Mouse (Mus musculus) stomach, embryonic 15.5 days (tissue): ENCODE results near the gene Proser3. TPM values are rescaled to one million over a fixed set of nuclear protein-coding genes. Genes with fewer than 3 reads are reported as not detected.

Experiments
- ATAC-seq: fragments of 200-750 bp; cut with Nextera tagmentation; 2 replicates; pipeline ENCODE4 v1.8.0; 2017; ENCODE audit warnings: low read depth, moderate number of reproducible peaks, moderate TSS enrichment; ENCODE audit not compliant: insufficient read depth, low FRiP score
- H3K27ac ChIP-seq: fragments of 300-500 bp; sonication (generic); 2 replicates; pipeline ENCODE4 v1.5.1; 2015; ENCODE audit warnings: mild to moderate bottlenecking, inconsistent platforms
- H3K27me3 ChIP-seq: fragments of 300-500 bp; sonication (generic); replicated peaks from 2 replicates; pipeline ENCODE4 v1.6.1; 2015; ENCODE audit warnings: inconsistent platforms
- H3K36me3 ChIP-seq: fragments of 300-500 bp; sonication (generic); 2 replicates; pipeline ENCODE4 v1.6.1; 2015; ENCODE audit warnings: inconsistent platforms
- H3K4me1 ChIP-seq: fragments of 300-500 bp; sonication (generic); 2 replicates; pipeline ENCODE4 v1.6.1; 2015; ENCODE audit warnings: inconsistent platforms
- H3K4me2 ChIP-seq: fragments of 300-500 bp; sonication (generic); 2 replicates; pipeline ENCODE4 v1.6.1; 2015; ENCODE audit warnings: mild to moderate bottlenecking, inconsistent platforms
- H3K4me3 ChIP-seq: fragments of 300-500 bp; sonication (generic); replicated peaks from 2 replicates; pipeline ENCODE4 v1.5.1; 2015; ENCODE audit warnings: inconsistent platforms
- H3K9ac ChIP-seq: fragments of 300-500 bp; sonication (generic); 2 replicates; pipeline ENCODE4 v1.6.1; 2015; ENCODE audit warnings: inconsistent platforms
- H3K9me3 ChIP-seq: fragments of 300-500 bp; sonication (generic); 2 replicates; pipeline ENCODE4 v1.6.1; 2016; ENCODE audit warnings: inconsistent platforms
- WGBS: fragments of 180-500 bp; shearing (Covaris S2); methylation state at CpG from one replicate; pipeline ENCODE4 v1.1.7; 2015; 5-methylcytosine and 5-hydroxymethylcytosine counted together
- polyA plus RNA-seq: library from polyadenylated mRNA; unstranded; fragments of >200 nt; fragmentation: Nextera tagmentation; extraction: Ambion mirVana; gene quantifications from 2 replicates; pipeline ENCODE4 v1.2.1, GENCODE M21; 2015

Proser3 gene
- polyA plus RNA-seq = 11.1 and 13.5 TPM in 2 replicates

DNA sequence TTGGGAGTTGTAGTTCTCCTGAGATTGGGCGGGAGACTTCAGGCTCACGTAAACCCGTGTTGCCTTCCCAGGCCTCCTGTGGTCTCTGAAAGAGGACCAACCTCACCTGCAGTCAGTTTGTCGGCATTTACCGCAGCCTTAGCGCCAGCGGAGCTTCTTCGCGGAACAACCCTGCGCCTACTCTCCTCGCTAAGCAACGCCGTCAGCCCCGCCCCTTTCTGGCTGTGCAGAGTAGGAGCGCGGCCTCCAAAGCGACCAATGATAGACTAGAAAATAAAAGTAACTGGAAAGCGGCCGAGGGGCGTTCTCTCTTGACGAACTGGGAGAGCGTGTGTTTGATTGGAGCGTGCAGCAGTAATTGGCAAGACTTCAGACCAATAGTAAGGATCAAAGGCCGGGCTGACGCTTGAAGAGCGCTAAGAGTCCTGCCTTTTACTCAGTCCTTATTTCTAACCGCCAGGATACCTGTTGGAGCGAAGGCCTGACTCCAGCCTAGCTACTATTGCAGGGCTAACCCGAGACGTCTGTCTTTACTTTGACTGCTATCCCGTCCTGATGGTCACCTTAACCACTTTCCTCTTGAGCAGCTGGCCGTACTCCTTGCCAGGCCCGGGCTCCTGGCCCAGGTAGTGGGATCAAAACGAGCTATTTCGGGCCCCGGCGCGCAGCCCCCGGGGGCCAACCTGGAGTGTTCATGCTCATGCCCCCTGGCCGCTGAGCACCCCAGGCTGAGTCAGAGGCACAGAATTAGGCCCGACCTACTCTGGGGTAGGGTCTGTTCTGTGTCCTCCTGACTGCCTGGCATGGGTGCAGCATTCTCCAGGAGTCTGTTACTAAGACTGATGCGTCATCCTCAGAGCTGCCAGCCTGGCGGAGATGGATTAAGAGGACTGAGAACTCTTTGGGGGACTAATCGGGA, at the start of gene Proser3, which contains the start of gene Hspb6:
TSS of gene Proser3 (minus strand) at position 198 of the 919 bp plus-strand sequence.
TSS of gene Hspb6 (plus strand) at position 77 of the 919 bp plus-strand sequence.
- peaks cover 23% of the 10 kb centered on the region for H3K36me3 ChIP-seq
- no peaks in the 10 kb centered on the region for H3K9me3 ChIP-seq
- peak within 1 kb of the TSS; percentile 97 for H3K4me2 ChIP-seq
- H3K4me3 ChIP-seq = peak within 1 kb of the TSS; percentile 76
- peak within 1 kb of the TSS; percentile 77 for H3K9ac ChIP-seq
- no peaks in the 10 kb centered on the region for H3K27me3 ChIP-seq
- peak within 1 kb of the TSS; percentile 99 for H3K27ac ChIP-seq
- 1% methylated on average over 44 of the region's 44 CpGs for WGBS
- peaks cover 10% of the 10 kb centered on the region for H3K4me1 ChIP-seq
- peak; percentile 96 for ATAC-seq

DNA sequence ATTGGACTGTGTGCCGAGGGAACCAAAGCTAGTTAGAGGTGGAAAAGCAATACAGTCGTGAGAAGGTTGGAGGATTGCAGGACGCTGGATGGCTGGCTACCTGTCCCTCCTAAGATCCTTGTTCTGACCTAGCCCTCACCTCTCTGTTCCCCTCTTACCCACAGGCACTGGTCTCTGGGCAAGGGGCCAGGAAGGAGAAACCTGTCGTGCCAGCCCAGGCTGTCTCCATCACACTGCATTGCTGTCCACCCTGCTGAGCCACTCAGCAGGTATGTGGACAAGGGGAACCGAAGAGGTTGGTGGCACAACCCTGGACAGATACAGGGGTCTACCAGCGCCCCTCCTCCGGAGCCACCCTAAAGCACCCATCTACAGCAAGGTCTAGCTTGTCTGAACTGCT, 48.6 kb upstream of the Proser3 start:
- ATAC-seq = no peak
- Histone ChIP-seq H3K36me3 (no peaks in the 10 kb centered on the region), H3K27ac (peak overlapping the region; percentile 83), H3K9me3 (no peaks in the 10 kb centered on the region), H3K4me1 (0 out of 2 replicates have a peak, but pooled peaks cover 16% of the 10 kb centered on the region), H3K9ac (no peak overlapping the region), H3K4me2 (peak overlapping the region; percentile 33), H3K4me3 (no peak overlapping the region), H3K27me3 (no peaks in the 10 kb centered on the region)
- 62% methylated on average over 7 of the region's 7 CpGs for WGBS

GRCm38 (mm10) chr7:30599933-30600353, 47.8 kb upstream of the Proser3 start:
- H3K27ac ChIP-seq = peak overlapping the region; percentile 83
- H3K4me3 ChIP-seq = no peak overlapping the region
- no peaks in the 10 kb centered on the region for H3K36me3 ChIP-seq
- no peak overlapping the region for H3K9ac ChIP-seq
- H3K9me3 ChIP-seq = no peaks in the 10 kb centered on the region
- 1% methylated on average over 16 of the region's 16 CpGs for WGBS
- H3K4me2 ChIP-seq = peak overlapping the region; percentile 33
- ATAC-seq = peak; percentile 91
- no peaks in the 10 kb centered on the region for H3K27me3 ChIP-seq
- H3K4me1 ChIP-seq = 0 out of 2 replicates have a peak, but pooled peaks cover 16% of the 10 kb centered on the region

DNA sequence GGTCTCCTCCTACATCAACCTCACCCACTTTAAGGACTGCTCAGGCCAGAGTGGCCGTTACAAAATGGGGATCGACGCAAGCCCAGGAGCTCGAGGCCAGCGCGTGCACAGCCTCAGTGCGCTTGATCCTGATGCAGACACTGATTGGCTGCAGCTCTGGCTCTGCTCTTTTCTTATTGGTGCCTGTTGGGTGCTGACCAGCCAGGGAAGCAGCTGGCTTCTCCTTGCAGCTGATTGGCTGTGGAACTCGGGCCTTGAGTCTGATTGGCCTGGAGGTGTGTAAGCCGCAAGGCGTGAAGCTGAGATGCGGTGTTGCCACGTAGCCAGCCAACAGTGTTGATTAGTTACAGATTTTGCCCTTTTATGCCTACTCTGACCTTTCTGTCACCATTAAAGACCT, 46.7 kb upstream of the Proser3 start, which contains the start of gene Zbtb32:
TSS of gene Zbtb32 (minus strand) at position 124 of the 400 bp plus-strand sequence.
- no peaks in the 10 kb centered on the region for H3K27me3 ChIP-seq
- peak within 1 kb of the TSS; percentile 26; the same call in 1 of the 2 replicates for H3K4me2 ChIP-seq
- no peak within 1 kb of the TSS for H3K4me3 ChIP-seq
- no peak for ATAC-seq
- H3K36me3 ChIP-seq = no peaks in the 10 kb centered on the region
- H3K27ac ChIP-seq = peak within 1 kb of the TSS; percentile 67
- no peaks in the 10 kb centered on the region for H3K9me3 ChIP-seq
- no peak within 1 kb of the TSS for H3K9ac ChIP-seq
- 0 out of 2 replicates have a peak, but pooled peaks cover 16% of the 10 kb centered on the region for H3K4me1 ChIP-seq
- 92% methylated on average over 12 of the region's 12 CpGs for WGBS

DNA sequence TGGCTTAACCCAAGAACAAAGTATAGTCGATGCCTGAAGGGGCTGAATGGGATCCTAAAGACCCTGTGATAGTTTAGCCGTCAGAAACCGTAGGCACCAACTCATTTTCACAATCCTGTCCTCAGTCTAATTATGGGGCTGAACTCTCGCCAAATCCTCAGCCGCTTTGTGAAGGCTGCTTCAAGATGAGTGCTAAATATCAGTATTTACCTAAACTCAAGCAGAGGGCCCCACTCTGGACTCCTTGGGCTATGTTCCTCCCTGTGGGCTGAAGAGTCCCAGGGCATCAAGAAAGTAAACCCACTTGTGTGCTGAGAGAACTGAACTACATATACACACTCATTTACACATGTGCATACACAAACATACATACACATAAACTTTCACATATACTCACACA, 44.7 kb upstream of the Proser3 start:
- ATAC-seq = no peak
- H3K36me3 ChIP-seq = no peaks in the 10 kb centered on the region
- 0 out of 2 replicates have a peak, but pooled peaks cover 11% of the 10 kb centered on the region for H3K4me1 ChIP-seq
- H3K4me2 ChIP-seq = no peak overlapping the region
- no peak overlapping the region for H3K27ac ChIP-seq
- no peak overlapping the region for H3K9ac ChIP-seq
- H3K9me3 ChIP-seq = no peaks in the 10 kb centered on the region
- H3K4me3 ChIP-seq = no peak overlapping the region
- H3K27me3 ChIP-seq = no peaks in the 10 kb centered on the region
- WGBS = 79% methylated on average over 5 of the region's 5 CpGs

DNA sequence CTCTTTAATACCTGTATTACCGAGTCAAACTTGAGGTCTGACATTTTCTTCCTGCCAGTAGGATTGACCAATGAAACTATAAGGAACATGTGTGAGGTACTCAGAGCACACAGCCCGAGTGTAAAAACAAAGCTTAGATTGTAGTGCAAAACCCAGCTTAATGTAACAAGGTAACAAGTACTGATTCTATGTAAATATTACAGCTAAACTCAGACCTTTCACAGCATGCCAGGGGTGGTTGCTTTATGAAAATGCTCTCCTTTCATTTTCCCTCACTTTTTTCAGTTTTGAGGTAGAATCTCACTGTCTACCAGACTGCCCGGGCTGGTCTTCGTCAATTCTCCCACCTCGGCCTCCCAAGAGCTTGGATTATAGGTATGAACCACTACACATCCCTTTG, 44.0 kb upstream of the Proser3 start:
- Histone ChIP-seq H3K36me3 (no peaks in the 10 kb centered on the region), H3K9me3 (no peaks in the 10 kb centered on the region), H3K27ac (no peak overlapping the region), H3K4me2 (no peak overlapping the region), H3K9ac (no peak overlapping the region), H3K4me1 (0 out of 2 replicates have a peak, but pooled peaks cover 11% of the 10 kb centered on the region), H3K27me3 (no peaks in the 10 kb centered on the region), H3K4me3 (no peak overlapping the region)
- ATAC-seq = no peak
- 72% methylated on average over 5 of the region's 5 CpGs for WGBS

- Histone ChIP-seq H3K4me3 (no peak overlapping the region), H3K4me1 (peaks cover 7% of the 10 kb centered on the region), H3K27me3 (no peaks in the 10 kb centered on the region), H3K27ac (no peak overlapping the region), H3K4me2 (no peak overlapping the region), H3K9me3 (no peaks in the 10 kb centered on the region), H3K36me3 (no peaks in the 10 kb centered on the region), H3K9ac (no peak overlapping the region)
- ATAC-seq = no peak
- WGBS = 76% methylated on average over 3 of the region's 4 CpGs
These were observed 42.5 kb upstream of the Proser3 start for GRCm38 (mm10) chr7:30594510-30595024.

- no peak overlapping the region for H3K9ac ChIP-seq
- ATAC-seq = no peak
- H3K4me2 ChIP-seq = no peak overlapping the region
- H3K9me3 ChIP-seq = no peaks in the 10 kb centered on the region
- no peaks in the 10 kb centered on the region for H3K27me3 ChIP-seq
- H3K4me3 ChIP-seq = no peak overlapping the region
- no peak overlapping the region for H3K27ac ChIP-seq
- H3K4me1 ChIP-seq = peaks cover 6% of the 10 kb centered on the region
- 70% methylated on average over 10 of the region's 10 CpGs for WGBS
- H3K36me3 ChIP-seq = no peaks in the 10 kb centered on the region
These were observed 41.7 kb upstream of the Proser3 start for GRCm38 (mm10) chr7:30593579-30594509.

DNA sequence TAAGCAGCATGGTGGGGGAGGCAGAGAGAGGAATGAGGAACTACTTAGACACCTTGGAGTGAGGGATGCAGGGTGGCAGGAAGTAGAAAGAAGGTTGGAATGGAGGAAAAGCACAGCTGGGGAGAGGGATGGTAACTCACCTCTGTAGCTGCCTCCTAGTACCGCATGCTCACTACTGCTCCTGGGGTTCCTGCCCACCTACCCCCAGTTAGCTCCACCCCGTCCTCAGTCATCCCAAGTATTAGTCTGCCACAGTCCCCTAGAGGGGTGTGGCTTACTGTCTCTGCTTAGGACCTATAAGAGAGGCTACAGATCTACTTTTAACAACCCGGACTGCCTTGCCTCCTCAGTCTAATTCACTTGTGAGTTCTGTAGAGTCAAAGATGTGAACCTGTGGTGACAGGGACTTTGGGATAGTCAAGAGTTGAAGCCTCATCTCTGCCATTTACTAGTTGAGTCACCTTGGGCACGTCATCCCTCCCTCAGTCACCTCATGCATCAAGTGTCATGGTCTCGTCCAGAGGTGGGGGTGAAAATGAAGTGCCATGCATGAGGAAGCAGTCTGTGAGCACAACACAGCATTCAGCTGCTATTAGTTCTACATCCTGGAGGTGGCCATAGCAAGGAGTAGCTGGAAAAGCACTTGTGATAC, 40.8 kb upstream of the Proser3 start:
- H3K27me3 ChIP-seq = no peaks in the 10 kb centered on the region
- no peaks in the 10 kb centered on the region for H3K9me3 ChIP-seq
- no peak overlapping the region for H3K9ac ChIP-seq
- H3K4me1 ChIP-seq = peaks cover 6% of the 10 kb centered on the region
- no peak overlapping the region for H3K27ac ChIP-seq
- H3K36me3 ChIP-seq = no peaks in the 10 kb centered on the region
- no peak overlapping the region for H3K4me2 ChIP-seq
- no peak for ATAC-seq
- WGBS = 42% methylated on average over 5 of the region's 5 CpGs
- H3K4me3 ChIP-seq = no peak overlapping the region

DNA sequence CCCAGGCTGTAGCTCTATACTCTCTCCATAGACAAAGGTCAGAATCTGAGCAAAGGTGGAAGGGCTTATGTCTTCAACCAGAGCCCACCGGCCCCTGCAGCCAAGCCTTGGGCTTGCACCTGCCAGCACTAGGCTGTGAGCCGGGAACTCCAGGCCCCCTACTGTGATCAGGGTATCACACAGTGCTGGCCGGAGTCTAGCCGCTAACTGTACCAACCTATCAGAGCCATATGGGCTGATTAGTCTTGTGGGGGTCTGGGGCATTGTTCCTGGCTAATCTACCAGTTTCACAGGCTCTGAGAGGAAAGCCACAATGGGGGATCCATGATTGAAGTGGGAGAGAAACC, 39.5 kb upstream of the Proser3 start:
- WGBS = 61% methylated on average over 4 of the region's 4 CpGs
- no peak for ATAC-seq
- no peak overlapping the region for H3K27ac ChIP-seq

More for the DNA sequence above, 39.5 kb upstream of the Proser3 start:
- no peak overlapping the region for H3K4me3 ChIP-seq
- no peaks in the 10 kb centered on the region for H3K9me3 ChIP-seq
- H3K4me2 ChIP-seq = no peak overlapping the region
- H3K36me3 ChIP-seq = peaks cover 5% of the 10 kb centered on the region
- H3K9ac ChIP-seq = no peak overlapping the region
- no peaks in the 10 kb centered on the region for H3K27me3 ChIP-seq
- H3K4me1 ChIP-seq = peaks cover 16% of the 10 kb centered on the region
